8 mouse cellular contexts compared by ENCODE assay signal in the genomic region with DNA sequence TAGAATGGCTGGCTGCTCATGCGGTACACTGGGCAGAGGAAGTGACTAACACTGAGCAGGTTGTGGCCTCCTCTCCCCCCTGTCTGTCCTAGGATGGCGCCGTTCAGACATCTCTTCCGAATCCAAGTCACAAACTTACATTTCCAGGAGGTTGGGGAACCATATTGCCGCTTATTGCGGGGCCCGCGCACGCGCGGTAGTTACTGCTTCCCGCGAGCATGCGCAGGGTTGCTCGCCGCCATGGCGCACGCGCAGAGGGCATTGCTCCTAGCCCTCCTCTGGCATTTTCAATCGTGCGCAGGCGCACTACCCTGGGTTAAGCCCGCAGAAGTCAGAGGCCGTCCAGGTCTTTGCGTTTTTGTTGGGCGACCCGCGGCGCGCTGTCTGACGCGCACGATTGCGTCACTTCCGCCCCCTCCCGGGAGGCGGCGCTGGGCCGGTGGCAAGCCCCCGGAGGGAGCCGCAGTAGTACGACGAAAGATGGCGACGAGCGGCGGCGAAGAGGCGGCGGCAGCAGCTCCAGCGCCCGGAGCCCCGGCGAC. TPM values are rescaled to one million over a fixed set of nuclear protein-coding genes. Genes with fewer than 3 reads are reported as not detected.
A peak's percentile ranks its signal among the peaks of the same experiment; 100 is the strongest.
DNase-seq lines count a peak whose midpoint lies in the region; ATAC-seq lines count a peak whose summit lies in the region.

No protein-coding gene starts in this region.

- intact Hi-C loops in gastrocnemius, postnatal 14 days (cut with DNase I; ENCODE audit: low total_unique reads): no loop called here
- intact Hi-C loops in left cerebral cortex, postnatal 10 days (cut with DNase I): no loop called here

- peak; percentile 100 for DNase-seq in adrenal gland, adult (ENCODE audit: inconsistent age in 2 of 2, low spot score in 1 of 2)
- DNase-seq in embryo, embryonic 10.5 days (ENCODE audit: low spot score): peak; percentile 99
- peak; percentile 99 for DNase-seq in gastrocnemius, postnatal 14 days
- DNase-seq in left cerebral cortex, postnatal 10 days (ENCODE audit: extremely low spot score in 1 of 2, low spot score in 2 of 2): peak; percentile 99 to 100
- DNase-seq in right cerebral cortex, postnatal 25 days: peak; percentile 100
- peak; percentile 99 to 100 for DNase-seq in urinary bladder, postnatal 4 days (ENCODE audit: low spot score in 2 of 2)

- ATAC-seq in inflammation-experienced regulatory T-cells, adult 6 months: peak; percentile 94
- peak; percentile 86 for ATAC-seq in megakaryocyte-erythroid progenitor cell, adult 5-6 weeks (replicated peaks; ENCODE audit: low FRiP score, low TSS enrichment, poor library complexity, severe bottlenecking)

RNA-seq across cellular contexts. Expression of gene Ubr4, which starts 27.9 kb away (rescaled TPM):
- 10 to 100 TPM; 71.7 to 73.6 TPM for total RNA-seq in gastrocnemius, postnatal 14 days (2021)
- polyA plus RNA-seq in inflammation-experienced regulatory T-cells, adult 6 months (2017; shearing (Covaris generic)): 10 to 100 TPM; 32.1 to 69.4 (median 56.7) TPM
- 100 to 1,000 TPM; 161 to 165 TPM for total RNA-seq in left cerebral cortex, postnatal 10 days (2021)
- 164 and 201 TPM in 2 replicates for total RNA-seq in megakaryocyte-erythroid progenitor cell, adult 5-6 weeks (2014; fragmentation: Nextera tagmentation)
- 78.1 and 79.4 TPM in 2 replicates for total RNA-seq in megakaryocyte-erythroid progenitor cell, adult 5-6 weeks (2017)

RNA-seq across cellular contexts. Expression of gene Emc1, which starts 27.9 kb away (rescaled TPM):
- 10 to 100 TPM; 24.9 to 26.7 TPM for total RNA-seq in gastrocnemius, postnatal 14 days (2021)
- 10 to 100 TPM; 19.5 to 25.3 (median 24.8) TPM for polyA plus RNA-seq in inflammation-experienced regulatory T-cells, adult 6 months (2017; shearing (Covaris generic))
- total RNA-seq in left cerebral cortex, postnatal 10 days (2021): 10 to 100 TPM; 82.3 to 86.0 TPM
- 30.4 and 34.5 TPM in 2 replicates for total RNA-seq in megakaryocyte-erythroid progenitor cell, adult 5-6 weeks (2014; fragmentation: Nextera tagmentation)
- 23.9 and 55.9 TPM in 2 replicates for total RNA-seq in megakaryocyte-erythroid progenitor cell, adult 5-6 weeks (2017)

RNA-seq across cellular contexts. Expression of gene Mrto4, which starts 27.9 kb away (rescaled TPM):
- 10 to 100 TPM; 32.3 to 43.5 TPM for total RNA-seq in gastrocnemius, postnatal 14 days (2021)
- polyA plus RNA-seq in inflammation-experienced regulatory T-cells, adult 6 months (2017; shearing (Covaris generic)): 10 to 100 TPM; 34.9 to 56.1 (median 49.1) TPM
- 10 to 100 TPM; 45.2 to 48.2 TPM for total RNA-seq in left cerebral cortex, postnatal 10 days (2021)
- total RNA-seq in megakaryocyte-erythroid progenitor cell, adult 5-6 weeks (2014; fragmentation: Nextera tagmentation): 200 and 273 TPM in 2 replicates
- 118 and 136 TPM in 2 replicates for total RNA-seq in megakaryocyte-erythroid progenitor cell, adult 5-6 weeks (2017)

Comparison
In these comparisons a context has a peak if more than half of its experiments do, and no peak if none do; other contexts are left out.
1. Peak in every context shown above with its lines: DNase-seq and ATAC-seq.